Comparison of ENCODE assay signal across 8 mouse cellular contexts in the genomic region with DNA sequence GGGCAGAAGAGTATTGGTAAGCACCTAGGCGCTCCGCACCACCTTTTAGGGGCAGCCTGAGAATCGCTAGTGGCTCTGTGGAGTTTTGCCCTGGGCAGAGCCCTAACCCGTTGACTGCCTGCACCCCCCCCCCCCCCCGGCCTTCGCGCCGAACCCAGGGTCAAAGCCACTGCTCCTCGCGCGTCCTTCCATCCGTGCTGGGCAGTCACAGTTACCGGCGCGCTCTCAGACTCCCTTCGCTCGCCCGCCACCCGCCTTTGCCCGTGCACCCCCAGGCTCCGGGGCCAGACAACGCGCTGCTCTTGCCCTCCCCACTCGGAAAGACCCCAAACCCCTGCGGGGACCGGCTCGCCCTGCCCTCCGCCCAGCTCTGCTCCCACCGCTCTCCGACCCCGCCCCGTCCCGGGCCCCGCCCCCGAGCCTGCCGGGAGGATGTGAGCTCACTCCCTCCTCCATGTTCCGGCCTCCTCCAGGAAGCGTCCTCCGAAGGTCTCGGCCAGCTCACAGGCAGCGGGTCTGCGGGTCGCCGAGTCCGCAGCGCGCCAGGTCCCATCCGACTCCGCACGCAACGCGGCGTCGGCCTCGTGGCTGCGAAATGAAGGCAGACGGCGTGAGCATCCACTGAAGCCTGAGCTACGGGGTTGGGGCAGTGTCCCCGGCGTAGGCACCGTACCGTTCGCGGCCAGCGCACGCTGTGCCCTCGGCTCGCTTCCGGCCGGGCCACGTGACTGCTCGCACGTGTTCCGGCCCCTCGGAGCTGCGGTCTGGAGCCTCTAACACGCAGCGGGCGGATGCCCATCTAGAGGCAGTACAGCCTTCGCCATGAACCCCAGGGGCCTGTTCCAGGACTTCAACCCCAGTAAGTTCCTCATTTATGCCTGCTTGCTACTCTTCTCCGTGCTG. TPM values are rescaled to one million over a fixed set of nuclear protein-coding genes. Genes with fewer than 3 reads are reported as not detected.
DNase-seq lines count a peak whose midpoint lies in the region; ATAC-seq lines count a peak whose summit lies in the region.

Gene Tmem185b (plus strand): TSS at position 472 of the 903 bp plus-strand sequence.

- H3K27ac ChIP-seq in embryonic facial prominence, embryonic 12.5 days, result peak within 1 kb of the TSS; percentile 65
- H3K27ac ChIP-seq in limb, embryonic 13.5 days, result peak within 1 kb of the TSS; percentile 73
- H3K27ac ChIP-seq in midbrain, embryonic 15.5 days, result peak within 1 kb of the TSS; percentile 86

- H3K27me3 ChIP-seq in embryonic facial prominence, embryonic 12.5 days, result no peaks in the 10 kb centered on the region
- H3K27me3 ChIP-seq in limb, embryonic 13.5 days, result no peaks in the 10 kb centered on the region
- H3K27me3 ChIP-seq in midbrain, embryonic 15.5 days (replicated peaks), result no peaks in the 10 kb centered on the region

- peak; percentile 59 for DNase-seq in 3T3-L1 (ENCODE audit: low read depth, low spot score)
- DNase-seq in adrenal gland, postnatal 25 days, result peak; percentile 96
- peak; percentile 94 for DNase-seq in heart, adult 8-10 months (ENCODE audit: low spot score)
- peak; percentile 93 for DNase-seq in kidney, adult 9 months
- peak; percentile 83 to 93 for DNase-seq in spleen, adult 18-20 months

- peaks cover 18% of the 10 kb centered on the region for H3K4me1 ChIP-seq in embryonic facial prominence, embryonic 12.5 days
- peaks cover 29% of the 10 kb centered on the region for H3K4me1 ChIP-seq in limb, embryonic 13.5 days
- peaks cover 25% of the 10 kb centered on the region for H3K4me1 ChIP-seq in midbrain, embryonic 15.5 days

- peak; percentile 95 for ATAC-seq in embryonic facial prominence, embryonic 12.5 days (ENCODE audit: insufficient number of reproducible peaks, insufficient read depth, low FRiP score, low TSS enrichment)
- peak; percentile 97 for ATAC-seq in limb, embryonic 13.5 days (ENCODE audit: low FRiP score, low read depth)
- peak; percentile 96 for ATAC-seq in midbrain, embryonic 15.5 days (replicated peaks)

- peaks cover 25% of the 10 kb centered on the region for H3K36me3 ChIP-seq in embryonic facial prominence, embryonic 12.5 days
- H3K36me3 ChIP-seq in limb, embryonic 13.5 days, result peaks cover 33% of the 10 kb centered on the region
- peaks cover 13% of the 10 kb centered on the region for H3K36me3 ChIP-seq in midbrain, embryonic 15.5 days (replicated peaks)

- peak within 1 kb of the TSS; percentile 47 for H3K4me3 ChIP-seq in embryonic facial prominence, embryonic 12.5 days
- peak within 1 kb of the TSS; percentile 70 for H3K4me3 ChIP-seq in limb, embryonic 13.5 days
- H3K4me3 ChIP-seq in midbrain, embryonic 15.5 days, result peak within 1 kb of the TSS; percentile 69

- 0 out of 2 replicates have a peak, but pooled peaks cover 9% of the 10 kb centered on the region for H3K9me3 ChIP-seq in embryonic facial prominence, embryonic 12.5 days
- peaks cover 22% of the 10 kb centered on the region for H3K9me3 ChIP-seq in limb, embryonic 13.5 days
- no peaks in the 10 kb centered on the region for H3K9me3 ChIP-seq in midbrain, embryonic 15.5 days

- WGBS in embryonic facial prominence, embryonic 12.5 days, result 2% methylated on average over 80 of the region's 82 CpGs
- WGBS in limb, embryonic 13.5 days, result 2% methylated on average over 77 of the region's 82 CpGs
- 1% methylated on average over 78 of the region's 82 CpGs for WGBS in midbrain, embryonic 15.5 days

- H3K9ac ChIP-seq in embryonic facial prominence, embryonic 12.5 days, result peak within 1 kb of the TSS; percentile 61
- H3K9ac ChIP-seq in limb, embryonic 13.5 days, result peak within 1 kb of the TSS; percentile 81
- H3K9ac ChIP-seq in midbrain, embryonic 15.5 days, result peak within 1 kb of the TSS; percentile 74

- H3K4me2 ChIP-seq in embryonic facial prominence, embryonic 12.5 days (replicated peaks), result peak within 1 kb of the TSS; percentile 74
- H3K4me2 ChIP-seq in limb, embryonic 13.5 days (replicated peaks), result peak within 1 kb of the TSS; percentile 92
- H3K4me2 ChIP-seq in midbrain, embryonic 15.5 days, result peak within 1 kb of the TSS; percentile 66

RNA-seq across cellular contexts. Expression of gene Tmem185b, which starts in this region (rescaled TPM):
- 21.6 and 30.7 TPM in 2 replicates for total RNA-seq in adrenal gland, postnatal 25 days (2021)
- polyA plus RNA-seq in embryonic facial prominence, embryonic 12.5 days (2016; fragmentation: Nextera tagmentation; extraction: Ambion mirVana), result 26.0 and 27.2 TPM in 2 replicates
- total RNA-seq in heart, adult 8-10 months (2022), result 10 to 100 TPM; 11.5 to 13.9 (median 11.8) TPM
- polyA plus RNA-seq in limb, embryonic 13.5 days (2015; fragmentation: Nextera tagmentation; extraction: Ambion mirVana), result 26.3 and 26.9 TPM in 2 replicates
- 18.2 and 18.7 TPM in 2 replicates for polyA plus RNA-seq in midbrain, embryonic 15.5 days (2015; fragmentation: Nextera tagmentation; extraction: Ambion mirVana)

Comparison
In these comparisons a context has a peak if more than half of its experiments do, and no peak if none do; other contexts are left out.
1. Peak in every context shown above with its lines: DNase-seq, ATAC-seq, H3K4me3 ChIP-seq and H3K27ac ChIP-seq.